In the genomic region with DNA sequence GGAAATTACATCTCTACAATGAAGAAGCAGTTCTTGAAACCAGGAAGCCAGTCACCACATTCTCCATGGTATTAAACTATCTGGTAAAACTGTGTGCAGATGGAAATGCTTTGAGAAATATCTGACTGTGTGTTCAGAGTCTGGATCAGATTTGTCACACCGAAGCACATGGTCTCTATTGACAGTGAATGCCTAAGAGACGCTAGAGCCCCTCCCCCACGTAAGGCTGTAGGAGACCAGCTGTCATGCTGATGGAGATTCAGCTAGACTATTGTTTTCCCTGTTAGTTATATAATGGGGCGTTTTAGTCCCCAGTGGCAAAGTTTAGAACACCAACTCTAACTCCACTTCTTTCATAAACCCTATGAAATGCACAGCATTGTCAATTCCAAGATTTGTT, we compare ENCODE assay signal across 17 mouse cellular contexts. TPM values are rescaled to one million over a fixed set of nuclear protein-coding genes. Genes with fewer than 3 reads are reported as not detected.
DNase-seq lines count a peak whose midpoint lies in the region; ATAC-seq and TF ChIP-seq lines count a peak whose summit lies in the region.
"Had no signal": no experiment of that assay in that cellular context is flagged by ENCODE, and none has a peak within 500 bp of the region (broad histone marks: within the 10 kb centered on the region; RNA-seq: fewer than 3 reads in every experiment).

No protein-coding gene starts in this region.

- no peaks in the 10 kb centered on the region for H3K4me1 ChIP-seq in hindbrain, embryonic 11.5 days (replicated peaks; ENCODE audit: control insufficient read depth, insufficient read depth, low read length)
- peaks cover 5% of the 10 kb centered on the region; the same call in 1 of the 2 replicates for H3K4me1 ChIP-seq in hindbrain, embryonic 14.5 days (replicated peaks; ENCODE audit: control insufficient read depth, insufficient read depth, low read length)
- H3K4me1 ChIP-seq in forebrain, embryonic 14.5 days (ENCODE audit: control insufficient read depth, insufficient read depth, low read length): 0 out of 2 replicates have a peak, but pooled peaks cover 3% of the 10 kb centered on the region
- H3K4me1 ChIP-seq in midbrain, embryonic 15.5 days: 0 out of 2 replicates have a peak, but pooled peaks cover 3% of the 10 kb centered on the region
- no peaks in the 10 kb centered on the region for H3K4me1 ChIP-seq in heart, embryonic 12.5 days (replicated peaks)
- H3K4me1 ChIP-seq: megakaryocyte, embryonic 14.5 days had no signal

- no peak overlapping the region for H3K27ac ChIP-seq in hindbrain, embryonic 11.5 days (ENCODE audit: low read depth, low read length)
- H3K27ac ChIP-seq in hindbrain, embryonic 14.5 days: no peak overlapping the region
- no peak overlapping the region for H3K27ac ChIP-seq in forebrain, embryonic 14.5 days (ENCODE audit: low read depth, low read length)
- H3K27ac ChIP-seq in midbrain, embryonic 15.5 days: no peak overlapping the region
- H3K27ac ChIP-seq in heart, embryonic 12.5 days (ENCODE audit: poor library complexity, severe bottlenecking): no peak overlapping the region

- TF ChIP-seq POLR2A in brain, embryonic 14.5 days (IDR thresholded peaks at IDR 0.05; ENCODE audit: borderline replicate concordance, extremely low read depth, insufficient read depth, insufficient read length, poor library complexity, severe bottlenecking): no peak

- 6% methylated on average over 4 of the region's 4 CpGs for WGBS in hindbrain, embryonic 11.5 days
- 1% methylated on average over 4 of the region's 4 CpGs for WGBS in hindbrain, embryonic 14.5 days
- WGBS in forebrain, embryonic 14.5 days: 8% methylated on average over 4 of the region's 4 CpGs
- 8% methylated on average over 4 of the region's 4 CpGs for WGBS in midbrain, embryonic 15.5 days
- WGBS in heart, embryonic 12.5 days: 32% methylated on average over 4 of the region's 4 CpGs

- no peaks in the 10 kb centered on the region for H3K9me3 ChIP-seq in hindbrain, embryonic 11.5 days (ENCODE audit: control insufficient read depth, low read length)
- no peaks in the 10 kb centered on the region for H3K9me3 ChIP-seq in hindbrain, embryonic 14.5 days (ENCODE audit: control insufficient read depth, low read length)
- no peaks in the 10 kb centered on the region for H3K9me3 ChIP-seq in forebrain, embryonic 14.5 days (replicated peaks; ENCODE audit: control insufficient read depth, low read length)
- no peaks in the 10 kb centered on the region for H3K9me3 ChIP-seq in midbrain, embryonic 15.5 days
- H3K9me3 ChIP-seq in heart, embryonic 12.5 days (replicated peaks): no peaks in the 10 kb centered on the region

- H3K9ac ChIP-seq in hindbrain, embryonic 11.5 days (ENCODE audit: low read depth, low read length): no peak overlapping the region
- H3K9ac ChIP-seq in hindbrain, embryonic 14.5 days: no peak overlapping the region
- no peak overlapping the region for H3K9ac ChIP-seq in forebrain, embryonic 14.5 days (ENCODE audit: low read length)
- no peak overlapping the region for H3K9ac ChIP-seq in midbrain, embryonic 15.5 days
- H3K9ac ChIP-seq in heart, embryonic 12.5 days: no peak overlapping the region
- H3K9ac ChIP-seq: liver, postnatal 0 days had no signal

- peak; percentile 86 for ATAC-seq in hindbrain, embryonic 11.5 days (ENCODE audit: low FRiP score)
- no peak for ATAC-seq in hindbrain, embryonic 14.5 days (ENCODE audit: low FRiP score)
- peak; percentile 75 for ATAC-seq in forebrain, embryonic 14.5 days
- peak; percentile 58; the same call in 1 of the 2 replicates for ATAC-seq in midbrain, embryonic 15.5 days (replicated peaks)
- ATAC-seq in heart, embryonic 12.5 days (ENCODE audit: insufficient number of reproducible peaks, low FRiP score): no peak
- ATAC-seq: liver, postnatal 0 days; Patski had no signal

- no peak overlapping the region for H3K4me3 ChIP-seq in hindbrain, embryonic 11.5 days (ENCODE audit: low read depth, low read length)
- no peak overlapping the region for H3K4me3 ChIP-seq in hindbrain, embryonic 14.5 days (replicated peaks; ENCODE audit: low read length)
- H3K4me3 ChIP-seq in forebrain, embryonic 14.5 days (ENCODE audit: low read depth, low read length): no peak overlapping the region
- H3K4me3 ChIP-seq in midbrain, embryonic 15.5 days: no peak overlapping the region
- no peak overlapping the region for H3K4me3 ChIP-seq in heart, embryonic 12.5 days
- H3K4me3 ChIP-seq: megakaryocyte, embryonic 14.5 days had no signal

- no peak overlapping the region for H3K4me2 ChIP-seq in hindbrain, embryonic 11.5 days (replicated peaks; ENCODE audit: low read depth, low read length)
- no peak overlapping the region for H3K4me2 ChIP-seq in hindbrain, embryonic 14.5 days (replicated peaks)
- no peak overlapping the region for H3K4me2 ChIP-seq in forebrain, embryonic 14.5 days (ENCODE audit: low read length)
- no peak overlapping the region for H3K4me2 ChIP-seq in midbrain, embryonic 15.5 days
- H3K4me2 ChIP-seq in heart, embryonic 12.5 days: no peak overlapping the region

- no peak for TF ChIP-seq CTCF in brain, embryonic 14.5 days (IDR thresholded peaks at IDR 0.05; ENCODE audit: borderline replicate concordance, extremely low read depth, insufficient read depth, insufficient read length)

- peak; percentile 71 for DNase-seq in hindbrain, embryonic 11.5 days (ENCODE audit: low spot score)
- DNase-seq in hindbrain, embryonic 14.5 days (ENCODE audit: low spot score): no peak
- peak; percentile 81 for DNase-seq in brain, embryonic 14.5 days (ENCODE audit: low read depth)
- peak; percentile 64 for DNase-seq in forebrain, embryonic 14.5 days (ENCODE audit: low spot score)
- DNase-seq in heart, postnatal 36 days: no peak
- DNase-seq in cerebellum, adult 18-20 months: no peak
- DNase-seq: adrenal gland, postnatal 10 days; gastrocnemius, postnatal 36 days; heart, postnatal 10 days; liver, postnatal 0 days; thymus, postnatal 14 days had no signal

- no peaks in the 10 kb centered on the region for H3K27me3 ChIP-seq in hindbrain, embryonic 11.5 days (ENCODE audit: control insufficient read depth, insufficient read depth, low read length)
- no peaks in the 10 kb centered on the region for H3K27me3 ChIP-seq in hindbrain, embryonic 14.5 days (ENCODE audit: control insufficient read depth, insufficient read depth, low read length)
- no peaks in the 10 kb centered on the region for H3K27me3 ChIP-seq in forebrain, embryonic 14.5 days (replicated peaks; ENCODE audit: control insufficient read depth, insufficient read depth, low read length)
- no peaks in the 10 kb centered on the region for H3K27me3 ChIP-seq in midbrain, embryonic 15.5 days (replicated peaks)
- no peaks in the 10 kb centered on the region for H3K27me3 ChIP-seq in heart, embryonic 12.5 days (replicated peaks)
- H3K27me3 ChIP-seq: megakaryocyte, embryonic 14.5 days; Patski had no signal

- H3K36me3 ChIP-seq in hindbrain, embryonic 11.5 days (ENCODE audit: control insufficient read depth, insufficient read depth, low read length): no peaks in the 10 kb centered on the region
- H3K36me3 ChIP-seq in hindbrain, embryonic 14.5 days (replicated peaks; ENCODE audit: control insufficient read depth, insufficient read depth): no peaks in the 10 kb centered on the region
- no peaks in the 10 kb centered on the region for H3K36me3 ChIP-seq in forebrain, embryonic 14.5 days (ENCODE audit: control insufficient read depth, insufficient read depth, low read length)
- H3K36me3 ChIP-seq in midbrain, embryonic 15.5 days (replicated peaks): no peaks in the 10 kb centered on the region
- no peaks in the 10 kb centered on the region for H3K36me3 ChIP-seq in heart, embryonic 12.5 days

- intact Hi-C loops in heart, postnatal 36 days (cut with DNase I): no loop called here

RNA-seq across cellular contexts. Expression of a gene that starts 42.7 kb away (rescaled TPM):
- polyA plus RNA-seq in hindbrain, embryonic 11.5 days (2014; fragmentation: Nextera tagmentation; extraction: Ambion mirVana): not detected in 2 replicates
- 0.25 TPM in 1 of 2 replicates, not detected in the other for polyA plus RNA-seq in hindbrain, embryonic 14.5 days (2014; fragmentation: Nextera tagmentation; extraction: Ambion mirVana)
- polyA plus RNA-seq in brain, embryonic 14.5 days (2012; rRNA removed): 0.11 and 0.44 TPM in 2 replicates
- polyA plus RNA-seq in forebrain, embryonic 14.5 days (2014; fragmentation: Nextera tagmentation; extraction: Ambion mirVana): 1.1 TPM in 1 of 2 replicates, not detected in the other
- 0.46 TPM in 1 of 2 replicates, not detected in the other for polyA plus RNA-seq in midbrain, embryonic 15.5 days (2015; fragmentation: Nextera tagmentation; extraction: Ambion mirVana)
- 55.3 and 59.7 TPM in 2 replicates for polyA plus RNA-seq in heart, embryonic 12.5 days (2016; fragmentation: Nextera tagmentation; extraction: Ambion mirVana)
- total RNA-seq in heart, postnatal 36 days (2021): 10 to 100 TPM; 13.8 to 15.2 TPM
- polyA plus RNA-seq: C2C12; kidney, embryonic 14.5 days; liver, postnatal 0 days; Patski had no signal

Comparison
In these comparisons a context has a peak if more than half of its experiments do, and no peak if none do; other contexts are left out.
1. ATAC-seq: peak in hindbrain, embryonic 11.5 days (single experiment), forebrain, embryonic 14.5 days (single experiment) and midbrain, embryonic 15.5 days (single experiment); none in hindbrain, embryonic 14.5 days (single experiment) and heart, embryonic 12.5 days (single experiment).
2. DNase-seq: peak in hindbrain, embryonic 11.5 days (single experiment), brain, embryonic 14.5 days (single experiment) and forebrain, embryonic 14.5 days (single experiment); none in hindbrain, embryonic 14.5 days (single experiment), heart, postnatal 36 days (0 of 2) and cerebellum, adult 18-20 months (0 of 2).
3. RNA of a gene that starts 42.7 kb away (polyA plus RNA-seq): 55.3 to 59.7 TPM in heart, embryonic 12.5 days; 0.25 TPM in hindbrain, embryonic 14.5 days, 1.1 TPM in forebrain, embryonic 14.5 days, 0.11 to 0.44 TPM in brain, embryonic 14.5 days, 0.46 TPM in midbrain, embryonic 15.5 days and not detected in hindbrain, embryonic 11.5 days; every median in the first group is over 10 times any median in the second.